Mouse (Mus musculus) right cerebral cortex, adult 2 months (tissue): ENCODE data around the gene Tas2r138.
"Not testable (repeated sequence)": the region's sequence is repeated elsewhere in the genome, so short reads cannot be mapped to it uniquely, and the experiment has no call there.

ENCODE experiments used
- DNase-seq, 2 experiments: peaks; one replicate each; pipeline ENCODE4 v3.0.0; 2021 to 2022; ENCODE audit warnings: low spot score in 2 of 2

The Tas2r138 gene

GRCm38 (mm10) chr6:40613260-40613852 lies at the start of gene Tas2r138:
TSS of gene Tas2r138 (minus strand) at chr6:40613310.
- no peak for DNase-seq

GRCm38 (mm10) chr6:40660930-40661329 lies 47.8 kb upstream of the Tas2r138 start:
- no peak for DNase-seq

DNA sequence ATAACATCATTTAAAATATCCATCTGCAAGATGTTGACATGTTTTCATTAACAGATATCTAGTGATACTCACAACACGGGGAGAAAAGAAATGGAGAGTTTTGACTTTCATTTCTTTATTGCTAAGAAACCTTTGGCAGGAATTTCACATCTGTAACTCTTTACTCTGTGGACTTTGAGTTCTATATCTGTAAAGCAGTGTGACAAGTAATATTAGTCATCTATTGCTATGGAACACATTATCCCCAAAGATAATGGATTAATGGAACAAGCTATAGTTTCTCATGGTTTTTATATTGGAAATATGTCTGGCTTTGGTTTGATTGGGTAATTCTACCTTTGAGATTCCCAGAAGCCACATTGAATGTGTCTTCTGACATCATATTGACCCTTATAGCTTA lies 37.8 kb upstream of the Tas2r138 start:
- DNase-seq: no peak

GRCm38 (mm10) chr6:40645701-40646100 lies 32.6 kb upstream of the Tas2r138 start:
- DNase-seq: no peak

GRCm38 (mm10) chr6:40640710-40641538 lies 27.8 kb upstream of the Tas2r138 start:
- DNase-seq: no peak

DNA sequence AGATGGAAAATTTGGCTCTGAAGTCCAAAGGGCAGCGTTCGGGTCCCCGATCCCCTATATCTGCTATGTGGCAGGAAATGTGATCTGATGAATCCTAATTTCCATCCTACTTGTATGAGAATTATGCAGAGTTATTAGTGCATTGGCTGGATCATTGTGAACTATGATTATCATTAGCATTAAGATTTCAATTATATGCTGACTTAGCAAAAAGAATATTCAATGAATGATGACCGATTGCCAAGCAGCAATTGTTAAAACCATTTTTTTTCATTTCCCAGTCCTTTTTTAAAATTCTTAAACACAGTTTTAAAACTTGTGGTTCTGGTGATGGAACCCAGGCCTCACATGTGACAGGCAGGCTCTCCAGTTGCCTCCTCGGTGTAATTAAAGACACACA lies 24.6 kb upstream of the Tas2r138 start:
- no peak for DNase-seq

GRCm38 (mm10) chr6:40635559-40635958 lies 22.4 kb upstream of the Tas2r138 start:
- DNase-seq: no peak

DNA sequence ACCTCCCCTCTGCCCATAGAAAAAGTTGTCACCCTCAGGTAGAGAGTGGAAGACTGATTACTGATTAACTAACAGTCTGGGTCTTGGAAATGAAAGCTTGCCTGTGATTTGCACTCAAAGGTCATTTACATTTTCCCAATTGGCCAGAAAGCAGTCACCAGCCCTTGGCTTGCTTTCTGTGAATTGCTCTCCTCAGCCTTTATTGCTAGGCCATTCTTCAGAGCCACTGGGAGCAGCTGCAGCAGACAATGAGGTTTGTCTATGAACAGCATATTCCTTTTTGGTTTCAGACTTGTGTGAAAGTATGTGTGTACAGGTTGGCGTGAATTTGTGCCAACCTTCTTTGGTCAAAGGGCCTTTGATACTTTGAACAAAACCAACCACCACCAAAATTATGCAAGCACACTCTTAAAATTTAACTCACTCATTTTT lies 21.5 kb upstream of the Tas2r138 start:
- DNase-seq: no peak

DNA sequence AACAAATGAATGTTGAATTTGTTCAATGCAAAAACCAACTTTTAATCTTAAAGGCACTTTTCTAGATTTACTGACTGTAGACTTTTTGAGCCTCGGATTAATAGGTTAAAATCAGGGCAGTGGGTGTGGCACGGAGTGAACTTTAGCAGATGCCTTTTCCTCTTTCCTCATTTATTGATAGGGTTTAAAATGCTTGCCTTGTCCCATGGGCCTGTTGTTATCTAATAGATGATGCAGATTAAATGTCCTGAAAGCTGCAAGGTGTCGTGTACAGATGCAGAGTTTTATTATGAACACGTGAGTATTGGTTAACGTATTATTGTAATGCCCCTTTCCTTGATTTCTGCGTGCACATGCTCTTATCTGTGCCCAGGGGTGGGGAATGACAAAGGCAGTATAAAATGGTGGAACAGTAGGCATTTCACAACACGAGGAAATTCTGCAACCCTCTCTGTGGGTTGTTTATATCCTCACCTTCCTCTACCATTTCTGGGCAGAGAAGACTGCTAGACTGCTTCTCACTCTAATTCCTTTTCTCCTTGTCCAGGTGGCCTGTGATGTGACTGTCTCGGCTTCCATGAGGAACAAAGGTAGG lies 15.4 kb upstream of the Tas2r138 start, which contains the start of gene Mgam:
Mgam (plus strand) TSS at position 426 of the 595 bp plus-strand sequence.
- no peak for DNase-seq

DNA sequence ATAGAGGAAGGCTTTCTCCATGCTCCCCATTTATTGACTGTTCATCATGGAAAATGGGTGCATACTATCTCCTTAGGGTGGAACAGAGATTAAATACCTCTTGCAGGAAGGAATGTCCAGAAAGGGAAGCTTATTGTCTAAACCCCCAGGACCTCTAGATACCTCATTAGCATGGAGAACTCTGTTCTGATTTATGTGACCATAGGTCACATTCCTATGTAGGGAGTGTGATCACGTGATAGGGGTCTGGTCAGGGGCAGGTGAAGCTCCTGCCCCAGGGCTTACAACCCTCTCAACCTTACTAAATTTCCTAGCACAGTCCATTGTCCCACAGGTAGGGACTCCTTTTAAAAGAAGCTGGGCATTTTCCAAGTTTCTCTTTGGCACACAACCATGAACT lies 13.0 kb upstream of the Tas2r138 start:
- no peak for DNase-seq

- peak; percentile 62 to 80 for DNase-seq
Observed at GRCm38 (mm10) chr6:40617965-40618364, 4.9 kb upstream of the Tas2r138 start.

- peak; percentile 34 for DNase-seq
Observed at GRCm38 (mm10) chr6:40610244-40610643, 2.9 kb downstream of the Tas2r138 start.

DNA sequence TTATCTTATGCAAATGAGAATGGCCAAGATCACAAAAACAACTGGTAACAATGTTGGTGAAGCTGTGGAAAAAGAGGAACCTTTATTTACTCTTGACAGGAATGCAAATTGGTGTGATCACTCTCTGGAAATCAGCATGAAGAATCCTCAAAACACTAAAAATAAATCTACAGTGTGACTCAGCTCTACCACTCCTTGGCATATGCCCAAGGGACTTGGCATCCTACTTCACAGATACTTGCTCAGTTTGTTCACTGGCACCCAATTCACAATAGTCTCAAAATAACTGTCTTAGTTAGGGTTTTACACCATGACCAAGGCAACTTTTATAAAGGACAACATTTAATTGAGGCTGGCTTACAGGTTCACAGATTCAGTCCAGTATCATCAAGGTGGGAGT lies 5.7 kb downstream of the Tas2r138 start:
- DNase-seq: peak; percentile 78 to 80

- DNase-seq: not testable (repeated sequence)
Observed at GRCm38 (mm10) chr6:40598546-40598945, 14.6 kb downstream of the Tas2r138 start.

GRCm38 (mm10) chr6:40594804-40595550 lies 18.1 kb downstream of the Tas2r138 start:
- DNase-seq: no peak

- no peak for DNase-seq
Observed at GRCm38 (mm10) chr6:40588346-40588745, 24.8 kb downstream of the Tas2r138 start.

DNA sequence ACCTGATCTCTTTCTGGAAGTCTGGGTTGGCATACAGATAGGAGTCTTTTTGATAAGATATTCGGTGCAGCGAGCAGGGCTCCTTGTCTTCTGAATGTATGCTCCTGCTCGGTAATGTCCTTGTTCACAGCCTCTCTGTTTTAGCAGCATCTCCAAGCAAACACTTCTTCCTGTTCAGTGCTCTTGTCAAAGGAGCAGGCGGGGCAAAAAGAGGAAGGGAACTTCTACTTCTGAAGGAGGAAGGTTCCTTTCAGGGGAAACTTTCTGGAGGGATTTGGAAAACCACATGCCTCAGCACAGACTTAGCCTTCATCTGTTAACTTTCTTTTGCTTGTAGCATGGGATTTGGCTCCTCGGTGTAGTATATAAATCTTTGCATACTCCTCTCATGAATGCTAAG lies 27.5 kb downstream of the Tas2r138 start, which contains the start of gene Clec5a:
Clec5a (minus strand) TSS at position 177 of the 400 bp plus-strand sequence.
- DNase-seq: no peak

DNA sequence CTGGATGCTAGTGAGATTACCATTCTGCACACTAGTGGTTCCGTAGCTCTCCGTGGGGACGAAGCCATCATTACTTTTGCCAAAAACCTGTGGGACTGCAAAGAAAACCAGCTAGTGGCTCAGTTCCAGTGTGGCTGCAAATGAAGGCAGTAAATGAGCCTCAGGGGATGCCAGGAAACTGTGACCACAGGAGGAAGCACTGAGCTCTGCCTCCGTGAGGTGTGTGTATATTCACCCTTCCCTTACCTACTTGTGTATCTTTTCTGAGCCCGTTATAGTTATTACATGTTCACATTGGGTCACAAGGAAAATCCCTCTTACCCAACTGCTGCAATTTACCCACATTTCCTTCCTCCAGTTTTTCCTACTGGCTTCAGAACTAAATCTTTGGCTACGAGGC lies 28.8 kb downstream of the Tas2r138 start:
- DNase-seq: no peak

DNA sequence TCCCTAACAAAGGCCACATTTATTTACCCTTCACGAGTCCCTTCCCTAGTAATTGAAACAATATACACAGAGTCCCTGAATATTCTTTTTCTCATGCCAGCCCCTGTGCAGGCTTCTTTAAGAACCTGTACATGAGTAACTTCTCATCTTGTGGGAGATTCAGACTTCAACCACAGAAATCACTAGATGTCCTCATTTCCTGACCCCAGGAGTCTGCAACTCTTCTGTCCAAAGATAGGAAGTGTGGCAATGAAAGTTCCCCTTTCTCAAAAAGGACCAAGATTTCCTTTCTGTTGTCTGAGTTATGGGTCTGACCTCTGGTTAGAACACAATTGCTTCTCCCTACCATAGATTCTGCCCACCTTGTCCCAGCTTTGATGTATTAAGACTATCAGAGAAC lies 36.8 kb downstream of the Tas2r138 start:
- DNase-seq: no peak

GRCm38 (mm10) chr6:40573618-40574017 lies 39.5 kb downstream of the Tas2r138 start:
- DNase-seq: no peak

DNA sequence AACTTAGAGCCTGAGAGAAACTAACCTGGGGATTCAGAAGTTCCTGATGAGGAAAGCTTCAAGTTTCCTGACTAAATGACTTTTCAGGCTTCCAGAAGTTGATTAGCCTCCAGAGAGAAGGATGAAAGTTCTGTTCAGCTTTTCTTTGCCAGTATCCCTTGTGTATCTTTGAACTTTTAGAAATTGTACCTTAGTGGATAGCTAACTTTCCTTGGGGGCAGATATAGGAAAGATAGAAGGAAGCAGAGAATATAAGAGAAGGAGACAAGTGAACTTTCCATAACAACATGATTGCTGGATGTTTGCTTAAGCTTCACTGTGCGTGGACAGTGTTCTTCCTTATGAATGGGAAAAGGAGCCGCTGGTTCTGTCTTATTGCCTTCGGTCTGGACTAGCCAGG lies 43.9 kb downstream of the Tas2r138 start, which contains the start of gene Olfr460:
Olfr460 (plus strand) TSS at position 301 of the 400 bp plus-strand sequence.
- DNase-seq: no peak
